Mouse (Mus musculus): ENCODE results near the gene Creb5.

The Creb5 gene

GRCm38 (mm10) chr6:53495667-53496066, 208.6 kb downstream of the Creb5 start:
- no peak for DNase-seq

GRCm38 (mm10) chr6:53496325-53496753, 209.3 kb downstream of the Creb5 start:
- DNase-seq: peak; percentile 76

- DNase-seq: no peak
These were observed 210.9 kb downstream of the Creb5 start for GRCm38 (mm10) chr6:53497904-53498536.

- no peak for DNase-seq
These were observed 212.7 kb downstream of the Creb5 start for GRCm38 (mm10) chr6:53499621-53500295.

GRCm38 (mm10) chr6:53501236-53501635, 214.2 kb downstream of the Creb5 start:
- DNase-seq: no peak

GRCm38 (mm10) chr6:53506947-53507564, 220.0 kb downstream of the Creb5 start:
- no peak for DNase-seq

- DNase-seq: no peak
These were observed 221.9 kb downstream of the Creb5 start for GRCm38 (mm10) chr6:53508847-53509494.

- no peak for DNase-seq
These were observed 222.9 kb downstream of the Creb5 start for GRCm38 (mm10) chr6:53510005-53510404.

- DNase-seq: no peak
These were observed 225.2 kb downstream of the Creb5 start for GRCm38 (mm10) chr6:53512226-53512625.

GRCm38 (mm10) chr6:53513380-53513779, 226.3 kb downstream of the Creb5 start:
- DNase-seq: no peak

- peak; percentile 15 for DNase-seq
These were observed 227.8 kb downstream of the Creb5 start for GRCm38 (mm10) chr6:53514862-53515261.

- peak; percentile 34 for DNase-seq
These were observed 228.5 kb downstream of the Creb5 start for GRCm38 (mm10) chr6:53515611-53516010.

GRCm38 (mm10) chr6:53517371-53517945, 230.4 kb downstream of the Creb5 start:
- peak; percentile 11 for DNase-seq

GRCm38 (mm10) chr6:53523743-53524497, 236.8 kb downstream of the Creb5 start:
- no peak for DNase-seq

GRCm38 (mm10) chr6:53526460-53526859, 239.4 kb downstream of the Creb5 start:
- DNase-seq: no peak

- DNase-seq: no peak
These were observed 243.7 kb downstream of the Creb5 start for GRCm38 (mm10) chr6:53530742-53531141.

GRCm38 (mm10) chr6:53531461-53531860, 244.4 kb downstream of the Creb5 start:
- no peak for DNase-seq

GRCm38 (mm10) chr6:53537530-53537929, 250.5 kb downstream of the Creb5 start:
- DNase-seq: peak; percentile 36

- DNase-seq: no peak
These were observed 254.7 kb downstream of the Creb5 start for GRCm38 (mm10) chr6:53541798-53542197.

- DNase-seq: no peak
These were observed 258.4 kb downstream of the Creb5 start for GRCm38 (mm10) chr6:53545483-53545900.

- peak; percentile 25 for DNase-seq
These were observed 258.9 kb downstream of the Creb5 start for GRCm38 (mm10) chr6:53545989-53546388.

GRCm38 (mm10) chr6:53548236-53548635, 261.2 kb downstream of the Creb5 start:
- no peak for DNase-seq

All from lung, postnatal 10 days (tissue).